Mouse (Mus musculus) heart, postnatal 4 days (tissue): ENCODE measurements at regions not wholly inside any gene's neighbourhood (a gene's known extent, or its start where the extent isn't known, plus 50 kb on each side); places are given as distances from the start of the nearest gene placed in this dataset.

Experiments
- DNase-seq: peaks from one replicate; pipeline ENCODE4 v3.0.0; 2021

GRCm38 (mm10) chr10:96955776-96956448 lies 339.1 kb downstream of the Btg1 start:
- DNase-seq, result no peak

GRCm38 (mm10) chr10:96956449-96956834 lies 339.6 kb downstream of the Btg1 start:
- no peak for DNase-seq

GRCm38 (mm10) chr10:96957019-96957418 lies 340.2 kb downstream of the Btg1 start:
- no peak for DNase-seq

GRCm38 (mm10) chr10:96969825-96970224 lies 353.0 kb downstream of the Btg1 start:
- DNase-seq, result no peak

GRCm38 (mm10) chr10:96970737-96971136 lies 353.9 kb downstream of the Btg1 start:
- DNase-seq, result no peak

- DNase-seq, result no peak
These were observed 355.0 kb downstream of the Btg1 start for GRCm38 (mm10) chr10:96971810-96972209.

GRCm38 (mm10) chr10:96974326-96974977 lies 357.6 kb downstream of the Btg1 start:
- no peak for DNase-seq

- DNase-seq, result no peak
These were observed 359.9 kb downstream of the Btg1 start for GRCm38 (mm10) chr10:96976691-96977090.

- no peak for DNase-seq
These were observed 363.7 kb downstream of the Btg1 start for GRCm38 (mm10) chr10:96980494-96980831.

GRCm38 (mm10) chr10:96980832-96981515 lies 364.2 kb downstream of the Btg1 start:
- DNase-seq, result no peak

GRCm38 (mm10) chr10:96981516-96981869 lies 364.7 kb downstream of the Btg1 start:
- no peak for DNase-seq

GRCm38 (mm10) chr10:97000871-97001270 lies 384.1 kb downstream of the Btg1 start:
- DNase-seq, result no peak

- no peak for DNase-seq
These were observed 392.1 kb downstream of the Btg1 start for GRCm38 (mm10) chr10:97008873-97009272.

GRCm38 (mm10) chr10:97009859-97010258 lies 393.1 kb downstream of the Btg1 start:
- no peak for DNase-seq

- no peak for DNase-seq
These were observed 401.8 kb downstream of the Btg1 start for GRCm38 (mm10) chr10:97018641-97019040.

- no peak for DNase-seq
These were observed 412.0 kb downstream of the Btg1 start for GRCm38 (mm10) chr10:97028776-97029175.

- DNase-seq, result no peak
These were observed 414.2 kb downstream of the Btg1 start for GRCm38 (mm10) chr10:97030996-97031395.

GRCm38 (mm10) chr10:97035371-97035786 lies 418.6 kb downstream of the Btg1 start:
- DNase-seq, result peak; percentile 50

- DNase-seq, result no peak
These were observed 421.2 kb downstream of the Btg1 start for GRCm38 (mm10) chr10:97038025-97038424.

GRCm38 (mm10) chr10:97047566-97047965 lies 430.8 kb downstream of the Btg1 start:
- DNase-seq, result no peak

GRCm38 (mm10) chr10:97047996-97048395 lies 431.2 kb downstream of the Btg1 start:
- no peak for DNase-seq

- no peak for DNase-seq
These were observed 424.9 kb upstream of the Dcn start for GRCm38 (mm10) chr10:97054472-97054871.

GRCm38 (mm10) chr10:97061961-97062360 lies 417.4 kb upstream of the Dcn start:
- DNase-seq, result no peak

- no peak for DNase-seq
These were observed 414.9 kb upstream of the Dcn start for GRCm38 (mm10) chr10:97064546-97064945.
